Mouse (Mus musculus) heart, embryonic 10.5 days (tissue): ENCODE data around the gene Adgrb3. TPM values are rescaled to one million over a fixed set of nuclear protein-coding genes. Genes with fewer than 3 reads are reported as not detected.

Experiments used
- DNase-seq: peaks from one replicate; pipeline ENCODE4 v3.0.0-alpha.2; 2017; ENCODE audit warnings: low spot score
- H3K27ac ChIP-seq: fragments of 300-500 bp; sonication (generic); 2 replicates; pipeline ENCODE4 v1.5.1; 2016; ENCODE audit warnings: mild to moderate bottlenecking
- H3K27me3 ChIP-seq: fragments of 300-500 bp; sonication (generic); 2 replicates; pipeline ENCODE4 v1.6.1; 2016; ENCODE audit warnings: mild to moderate bottlenecking; ENCODE audit not compliant: poor library complexity, insufficient read depth, severe bottlenecking
- H3K36me3 ChIP-seq: fragments of 300-500 bp; sonication (generic); 2 replicates; pipeline ENCODE4 v1.6.1; 2016; ENCODE audit warnings: mild to moderate bottlenecking, moderate library complexity
- H3K4me1 ChIP-seq: fragments of 300-500 bp; sonication (generic); 2 replicates; pipeline ENCODE4 v1.6.1; 2016; ENCODE audit warnings: mild to moderate bottlenecking
- H3K4me3 ChIP-seq: fragments of 300-500 bp; sonication (generic); 2 replicates; pipeline ENCODE4 v1.5.1; 2016; ENCODE audit warnings: mild to moderate bottlenecking, moderate library complexity
- H3K9me3 ChIP-seq: fragments of 300-500 bp; sonication (generic); 2 replicates; pipeline ENCODE4 v1.6.1; 2016; ENCODE audit warnings: mild to moderate bottlenecking, moderate library complexity
- WGBS: fragments of 180-500 bp; shearing (Covaris S2); methylation state at CpG from one replicate; pipeline ENCODE4 v1.1.7; 2016; 5-methylcytosine and 5-hydroxymethylcytosine counted together
- polyA plus RNA-seq: library from polyadenylated mRNA; unstranded; fragments of >200 nt; fragmentation: Nextera tagmentation; extraction: Ambion mirVana; gene quantifications from 2 replicates; pipeline ENCODE4 v1.2.1, GENCODE M21; 2016

Adgrb3 gene
- polyA plus RNA-seq, 1 experiment from 2014 or later = 0.43 TPM

GRCm38 (mm10) chr1:25310066-25310465 lies 519.4 kb downstream of the Adgrb3 start:
- no peak for DNase-seq
- Histone ChIP-seq H3K4me1 (no peaks in the 10 kb centered on the region), H3K36me3 (no peaks in the 10 kb centered on the region), H3K9me3 (no peaks in the 10 kb centered on the region), H3K27me3 (no peaks in the 10 kb centered on the region), H3K27ac (no peak overlapping the region), H3K4me3 (no peak overlapping the region)
- 39% methylated on average over 2 of the region's 2 CpGs for WGBS

DNA sequence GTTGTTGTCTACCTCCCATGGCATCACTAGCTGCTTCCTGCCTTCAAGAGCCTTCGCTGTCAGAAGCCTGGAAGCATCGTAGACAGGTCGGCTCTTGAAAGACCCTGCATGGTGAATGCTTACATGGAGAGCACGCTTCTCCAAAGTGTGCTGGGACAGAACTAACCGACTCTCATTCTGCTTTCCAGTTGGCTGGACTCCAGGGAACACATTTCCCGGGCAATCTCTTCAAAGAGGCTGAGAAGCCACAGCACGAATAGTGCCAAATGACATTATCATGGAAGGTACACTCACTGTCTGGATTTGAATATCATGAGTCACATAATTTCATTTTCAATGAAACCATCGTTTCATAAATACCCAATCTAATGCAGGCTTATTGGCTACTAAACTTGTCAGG lies 548.0 kb downstream of the Adgrb3 start:
- H3K4me1 ChIP-seq = no peaks in the 10 kb centered on the region
- 76% methylated on average over 8 of the region's 8 CpGs for WGBS
- no peak overlapping the region for H3K27ac ChIP-seq
- no peak for DNase-seq
- no peaks in the 10 kb centered on the region for H3K9me3 ChIP-seq
- no peak overlapping the region for H3K4me3 ChIP-seq
- H3K36me3 ChIP-seq = no peaks in the 10 kb centered on the region
- no peaks in the 10 kb centered on the region for H3K27me3 ChIP-seq

GRCm38 (mm10) chr1:25250562-25250961 lies 578.9 kb downstream of the Adgrb3 start:
- DNase-seq = no peak
- Histone ChIP-seq H3K27ac (no peak overlapping the region), H3K27me3 (no peaks in the 10 kb centered on the region), H3K36me3 (no peaks in the 10 kb centered on the region), H3K4me1 (no peaks in the 10 kb centered on the region), H3K4me3 (no peak overlapping the region), H3K9me3 (no peaks in the 10 kb centered on the region)

DNA sequence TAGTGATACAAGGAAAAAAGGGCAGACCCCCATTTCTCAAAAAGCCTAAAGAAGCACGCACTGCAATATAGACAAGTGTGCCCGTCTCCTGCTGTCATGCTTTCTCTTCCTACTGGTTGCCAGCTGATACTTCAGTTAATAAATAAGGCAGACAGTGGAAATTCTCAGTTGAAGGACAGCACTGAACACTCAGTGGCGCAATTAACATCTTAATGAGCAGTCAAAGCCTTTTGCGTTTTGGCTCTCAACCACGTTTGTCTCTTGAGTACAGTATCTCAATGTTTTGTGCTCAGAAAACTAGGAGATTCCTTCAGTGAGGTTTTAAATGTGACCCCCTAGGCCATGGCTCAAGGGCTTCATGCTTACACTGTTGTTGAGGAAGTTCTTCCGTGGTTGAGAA lies 587.1 kb downstream of the Adgrb3 start:
- no peak overlapping the region for H3K27ac ChIP-seq
- no peaks in the 10 kb centered on the region for H3K9me3 ChIP-seq
- no peaks in the 10 kb centered on the region for H3K27me3 ChIP-seq
- H3K4me3 ChIP-seq = no peak overlapping the region
- DNase-seq = no peak
- H3K36me3 ChIP-seq = no peaks in the 10 kb centered on the region
- H3K4me1 ChIP-seq = no peaks in the 10 kb centered on the region
- WGBS = 74% methylated on average over 6 of the region's 6 CpGs

DNA sequence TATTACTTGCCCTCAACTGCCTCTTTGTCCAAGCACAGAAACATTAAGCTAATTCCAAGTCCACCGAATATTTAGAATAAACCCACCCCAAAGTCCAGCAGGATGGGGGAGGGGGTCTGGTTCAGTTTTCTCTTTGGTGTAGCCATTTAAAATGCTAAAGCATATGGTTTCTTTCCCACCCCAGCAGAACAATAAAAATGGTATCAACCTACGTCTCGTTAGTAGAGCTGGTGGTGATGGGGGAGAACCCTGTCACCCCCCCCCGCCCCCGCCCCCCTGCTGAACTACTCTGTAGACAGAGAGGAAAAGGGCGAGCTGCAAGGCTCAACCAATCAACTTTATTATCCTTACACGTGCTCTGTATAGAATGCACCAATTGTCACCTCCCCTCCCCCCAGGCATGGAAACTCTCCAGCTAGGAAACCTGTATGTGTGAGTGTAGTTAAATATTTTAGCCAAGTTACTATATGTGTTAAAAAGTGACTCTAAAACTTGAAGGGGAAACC lies 600.2 kb downstream of the Adgrb3 start:
- Histone ChIP-seq H3K9me3 (no peaks in the 10 kb centered on the region), H3K36me3 (no peaks in the 10 kb centered on the region), H3K27me3 (0 out of 2 replicates have a peak, but pooled peaks cover 4% of the 10 kb centered on the region), H3K27ac (no peak overlapping the region), H3K4me1 (no peaks in the 10 kb centered on the region), H3K4me3 (no peak overlapping the region)
- DNase-seq = no peak
- WGBS = 33% methylated on average over 7 of the region's 7 CpGs

- 7% methylated on average over 37 of the region's 37 CpGs for WGBS
- Histone ChIP-seq H3K27me3 (0 out of 2 replicates have a peak, but pooled peaks cover 4% of the 10 kb centered on the region), H3K36me3 (no peaks in the 10 kb centered on the region), H3K4me1 (no peaks in the 10 kb centered on the region), H3K9me3 (no peaks in the 10 kb centered on the region), H3K27ac (no peak overlapping the region), H3K4me3 (peak overlapping the region; percentile 37)
- peak; percentile 84 for DNase-seq
Observed at GRCm38 (mm10) chr1:25228381-25229244, 600.9 kb downstream of the Adgrb3 start.

DNA sequence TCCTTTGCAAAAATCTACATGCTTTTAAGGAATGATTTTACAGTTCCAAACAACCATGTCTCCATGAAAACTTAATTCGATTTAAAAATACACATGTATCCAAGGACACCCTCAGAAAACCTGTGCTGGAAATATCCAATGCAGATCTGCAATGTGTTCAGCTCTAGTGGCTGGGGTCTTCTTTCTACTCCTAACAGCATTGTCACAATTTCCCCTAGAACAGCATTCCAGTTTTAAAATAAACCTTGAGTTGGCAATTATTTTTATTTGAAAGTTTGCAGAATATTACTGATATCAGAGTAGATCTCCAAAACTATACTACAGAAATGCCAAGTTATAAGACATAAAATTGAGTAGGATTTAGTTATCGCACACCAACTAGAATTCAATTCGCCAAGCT lies 601.6 kb downstream of the Adgrb3 start:
- Histone ChIP-seq H3K4me1 (no peaks in the 10 kb centered on the region), H3K27me3 (0 out of 2 replicates have a peak, but pooled peaks cover 4% of the 10 kb centered on the region), H3K9me3 (no peaks in the 10 kb centered on the region), H3K4me3 (no peak overlapping the region), H3K36me3 (no peaks in the 10 kb centered on the region), H3K27ac (no peak overlapping the region)
- WGBS = 55% methylated on average over 3 of the region's 3 CpGs
- DNase-seq = no peak

GRCm38 (mm10) chr1:25204636-25205035 lies 624.9 kb downstream of the Adgrb3 start:
- H3K9me3 ChIP-seq = no peaks in the 10 kb centered on the region
- no peak overlapping the region for H3K4me3 ChIP-seq
- H3K4me1 ChIP-seq = no peaks in the 10 kb centered on the region
- no peaks in the 10 kb centered on the region for H3K27me3 ChIP-seq
- WGBS = 40% methylated on average over 5 of the region's 5 CpGs
- no peak for DNase-seq
- no peaks in the 10 kb centered on the region for H3K36me3 ChIP-seq
- no peak overlapping the region for H3K27ac ChIP-seq

DNA sequence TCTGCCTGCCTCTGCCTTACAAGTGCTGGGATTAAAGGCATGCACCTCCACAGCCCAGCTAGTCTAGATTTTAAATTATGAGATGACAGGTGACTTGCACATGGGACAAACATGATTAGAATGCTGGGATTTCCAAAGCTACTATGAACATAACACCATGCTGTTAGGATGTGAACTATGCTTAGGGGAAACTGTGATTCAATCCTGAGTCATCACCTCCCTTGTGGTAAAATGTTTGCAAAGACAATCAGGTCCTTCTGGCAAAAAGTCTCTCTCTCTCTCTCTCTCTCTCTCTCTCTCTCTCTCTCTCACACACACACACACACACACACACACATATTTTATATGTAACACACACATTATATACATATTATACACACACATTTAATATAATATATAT lies 630.1 kb downstream of the Adgrb3 start:
- H3K9me3 ChIP-seq = no peaks in the 10 kb centered on the region
- H3K4me1 ChIP-seq = no peaks in the 10 kb centered on the region
- H3K4me3 ChIP-seq = no peak overlapping the region
- no peak for DNase-seq
- H3K36me3 ChIP-seq = no peaks in the 10 kb centered on the region
- no peak overlapping the region for H3K27ac ChIP-seq
- H3K27me3 ChIP-seq = no peaks in the 10 kb centered on the region

GRCm38 (mm10) chr1:25191986-25192385 lies 637.5 kb downstream of the Adgrb3 start:
- WGBS = 88% methylated on average over 11 of the region's 11 CpGs
- no peaks in the 10 kb centered on the region for H3K4me1 ChIP-seq
- DNase-seq = no peak
- H3K4me3 ChIP-seq = no peak overlapping the region
- no peaks in the 10 kb centered on the region for H3K9me3 ChIP-seq
- no peaks in the 10 kb centered on the region for H3K27me3 ChIP-seq
- no peak overlapping the region for H3K27ac ChIP-seq
- no peaks in the 10 kb centered on the region for H3K36me3 ChIP-seq

DNA sequence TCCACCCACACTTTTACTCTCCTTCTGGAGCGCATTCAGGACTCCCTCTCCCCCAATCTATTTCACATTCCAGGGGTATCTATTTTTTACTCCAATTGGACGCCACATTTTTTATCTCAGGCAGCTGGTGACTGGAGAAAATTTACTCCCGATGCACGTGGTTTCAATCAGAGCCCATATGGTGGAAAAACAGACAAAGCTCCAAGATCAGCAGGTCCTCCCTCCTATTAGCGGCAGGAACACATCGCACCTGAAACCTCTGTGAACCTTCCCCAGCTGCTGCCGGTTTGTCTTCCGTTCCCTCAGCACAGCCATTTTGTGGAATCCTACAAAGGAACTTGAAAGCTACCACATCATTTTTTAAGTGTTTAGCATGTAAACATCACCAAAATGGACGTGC lies 640.2 kb downstream of the Adgrb3 start:
- no peaks in the 10 kb centered on the region for H3K27me3 ChIP-seq
- WGBS = 57% methylated on average over 9 of the region's 9 CpGs
- no peak overlapping the region for H3K4me3 ChIP-seq
- no peaks in the 10 kb centered on the region for H3K36me3 ChIP-seq
- no peaks in the 10 kb centered on the region for H3K4me1 ChIP-seq
- DNase-seq = no peak
- no peak overlapping the region for H3K27ac ChIP-seq
- H3K9me3 ChIP-seq = no peaks in the 10 kb centered on the region

DNA sequence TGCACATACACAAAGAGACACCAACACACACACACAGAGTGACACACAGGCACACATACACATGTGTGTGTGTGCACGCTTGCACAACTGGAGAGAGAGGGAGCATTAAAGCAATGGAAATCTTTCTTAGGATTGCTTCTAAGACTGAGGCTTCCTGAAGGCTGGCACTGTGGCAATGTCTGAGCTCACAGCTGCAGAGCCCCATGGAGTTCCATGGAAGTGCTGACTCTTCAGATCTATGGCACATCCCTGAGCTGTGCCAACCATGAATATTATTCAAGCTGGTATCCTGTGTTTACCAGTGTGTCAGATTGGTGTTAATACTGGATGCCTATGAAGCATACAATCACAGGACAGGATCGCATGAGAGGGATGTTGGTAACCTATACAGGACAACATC lies 643.6 kb downstream of the Adgrb3 start:
- Histone ChIP-seq H3K9me3 (no peaks in the 10 kb centered on the region), H3K4me1 (no peaks in the 10 kb centered on the region), H3K27me3 (no peaks in the 10 kb centered on the region), H3K4me3 (no peak overlapping the region), H3K27ac (no peak overlapping the region), H3K36me3 (no peaks in the 10 kb centered on the region)
- DNase-seq = no peak
- WGBS = 85% methylated on average over 2 of the region's 2 CpGs

DNA sequence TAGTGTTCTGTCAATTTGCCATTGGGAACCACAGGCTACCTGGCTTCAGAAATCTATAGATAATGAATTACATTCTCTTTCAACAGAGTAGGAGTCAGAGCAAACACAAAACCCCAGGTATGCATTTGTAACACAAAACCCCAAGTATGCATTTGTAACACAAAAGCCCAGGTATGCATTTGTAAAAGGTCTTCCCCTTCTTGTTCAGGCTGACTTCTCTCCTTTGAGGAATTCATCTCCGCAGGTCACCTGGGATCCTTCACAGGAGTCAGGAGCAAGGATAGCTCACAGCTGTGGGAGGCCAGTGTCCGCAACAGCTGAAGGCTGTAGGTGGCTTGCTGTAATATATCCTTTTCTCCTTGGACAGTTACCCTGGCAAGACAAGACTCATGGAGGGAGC lies 647.6 kb downstream of the Adgrb3 start:
- no peaks in the 10 kb centered on the region for H3K36me3 ChIP-seq
- WGBS = 70% methylated on average over 2 of the region's 2 CpGs
- DNase-seq = no peak

DNA sequence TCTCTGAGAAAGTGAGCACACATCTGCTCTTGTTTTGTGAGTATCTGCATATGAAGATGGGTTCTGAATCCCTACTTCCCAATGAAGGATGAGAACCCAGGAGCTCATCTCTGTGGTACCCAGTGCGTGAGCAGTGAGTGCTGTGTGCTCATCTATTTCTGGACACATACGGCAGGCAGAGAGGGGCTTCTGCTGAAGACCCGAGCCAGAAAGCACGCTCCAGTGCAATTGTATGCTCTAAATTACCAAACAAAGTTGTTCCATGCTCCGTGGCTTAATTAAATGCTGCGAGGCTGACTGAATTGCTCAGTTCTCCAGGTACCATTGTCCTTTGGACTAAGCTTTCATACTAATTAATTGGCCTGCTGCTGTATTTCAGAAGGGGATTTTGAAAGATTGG lies 648.9 kb downstream of the Adgrb3 start:
- H3K4me3 ChIP-seq = no peak overlapping the region
- H3K36me3 ChIP-seq = no peaks in the 10 kb centered on the region
- H3K9me3 ChIP-seq = no peaks in the 10 kb centered on the region
- 68% methylated on average over 6 of the region's 6 CpGs for WGBS
- no peak for DNase-seq
- no peak overlapping the region for H3K27ac ChIP-seq
- no peaks in the 10 kb centered on the region for H3K4me1 ChIP-seq
- H3K27me3 ChIP-seq = no peaks in the 10 kb centered on the region

More for the DNA sequence above, 647.6 kb downstream of the Adgrb3 start:
- no peaks in the 10 kb centered on the region for H3K27me3 ChIP-seq
- no peaks in the 10 kb centered on the region for H3K9me3 ChIP-seq
- no peaks in the 10 kb centered on the region for H3K4me1 ChIP-seq
- no peak overlapping the region for H3K4me3 ChIP-seq
- no peak overlapping the region for H3K27ac ChIP-seq
